ENCODE assay signal across 18 mouse cellular contexts in genomic region chr8:111780697-111781424, GRCm38 (mm10). TPM values are rescaled to one million over a fixed set of nuclear protein-coding genes. Genes with fewer than 3 reads are reported as not detected.
"Had no signal": no experiment of that assay in that cellular context is flagged by ENCODE, and none has a peak within 500 bp of the region (broad histone marks: within the 10 kb centered on the region; RNA-seq: fewer than 3 reads in every experiment).

No protein-coding gene starts in this region.

- H3K9ac ChIP-seq: lung, embryonic 14.5 days; midbrain, embryonic 12.5 days; neural tube, embryonic 13.5 days; neural tube, embryonic 15.5 days had no signal

- H3K4me3 ChIP-seq: midbrain, embryonic 10.5 days; midbrain, embryonic 12.5 days; myocyte; neural tube, embryonic 13.5 days; neural tube, embryonic 15.5 days had no signal

- H3K4me2 ChIP-seq: lung, embryonic 14.5 days; midbrain, embryonic 12.5 days; neural tube, embryonic 13.5 days; neural tube, embryonic 15.5 days had no signal

- H3K36me3 ChIP-seq: midbrain, embryonic 12.5 days; neural tube, embryonic 15.5 days had no signal

- ATAC-seq: midbrain, embryonic 16.5 days had no signal

- H3K27me3 ChIP-seq: midbrain, embryonic 12.5 days; neural tube, embryonic 13.5 days; neural tube, embryonic 15.5 days had no signal

- H3K27ac ChIP-seq: midbrain, embryonic 12.5 days; neural tube, embryonic 13.5 days; neural tube, embryonic 15.5 days had no signal

- H3K9me3 ChIP-seq: midbrain, embryonic 10.5 days; midbrain, embryonic 12.5 days; neural tube, embryonic 13.5 days; neural tube, embryonic 15.5 days had no signal

- DNase-seq: lung, adult 18-20 months; lung, embryonic 14.5 days; lung, postnatal 10 days; lung, postnatal 4 days; midbrain, embryonic 14.5 days; right cerebral cortex, postnatal 14 days; spleen, adult 18-20 months; thymus, adult 18-20 months; thymus, postnatal 14 days; thymus, postnatal 36 days had no signal

RNA-seq across cellular contexts. Expression of gene Bcar1, which starts 37.3 kb away (rescaled TPM):
- total RNA-seq: megakaryocyte, adult 5-6 weeks; megakaryocyte-erythroid progenitor cell, adult 5-6 weeks had no signal
